Mouse (Mus musculus) forebrain, embryonic 12.5 days (tissue): ENCODE results near the gene H2-Eb2. TPM values are rescaled to one million over a fixed set of nuclear protein-coding genes. Genes with fewer than 3 reads are reported as not detected.
A peak's percentile ranks its signal among the peaks of the same experiment; 100 is the strongest.
"Not testable (repeated sequence)": the region's sequence is repeated elsewhere in the genome, so short reads cannot be mapped to it uniquely, and the experiment has no call there.

Experiments
- ATAC-seq: fragments of 200-750 bp; cut with Nextera tagmentation; 2 replicates; pipeline ENCODE4 v1.8.0; 2017; ENCODE audit warnings: moderate TSS enrichment; ENCODE audit not compliant: low FRiP score
- H3K27ac ChIP-seq: fragments of 300-500 bp; sonication (generic); 2 replicates; pipeline ENCODE4 v1.5.1; 2016; ENCODE audit warnings: mild to moderate bottlenecking
- H3K27me3 ChIP-seq: fragments of 300-500 bp; sonication (generic); 2 replicates; pipeline ENCODE4 v1.6.1; 2016; ENCODE audit warnings: mild to moderate bottlenecking
- H3K36me3 ChIP-seq: fragments of 300-500 bp; sonication (generic); replicated peaks from 2 replicates; pipeline ENCODE4 v1.6.1; 2016; ENCODE audit warnings: mild to moderate bottlenecking
- H3K4me1 ChIP-seq: fragments of 300-500 bp; sonication (generic); 2 replicates; pipeline ENCODE4 v1.6.1; 2016
- H3K4me2 ChIP-seq: fragments of 300-500 bp; sonication (generic); 2 replicates; pipeline ENCODE4 v1.6.1; 2016; ENCODE audit warnings: mild to moderate bottlenecking, moderate library complexity
- H3K4me3 ChIP-seq: fragments of 300-500 bp; sonication (generic); replicated peaks from 2 replicates; pipeline ENCODE4 v1.5.1; 2016; ENCODE audit warnings: mild to moderate bottlenecking
- H3K9ac ChIP-seq: fragments of 300-500 bp; sonication (generic); 2 replicates; pipeline ENCODE4 v1.6.1; 2016; ENCODE audit warnings: mild to moderate bottlenecking
- H3K9me3 ChIP-seq: fragments of 300-500 bp; sonication (generic); 2 replicates; pipeline ENCODE4 v1.6.1; 2016
- WGBS: fragments of 180-500 bp; shearing (Covaris S2); methylation state at CpG from one replicate; pipeline ENCODE4 v1.1.7; 2016; 5-methylcytosine and 5-hydroxymethylcytosine counted together
- polyA plus RNA-seq: library from polyadenylated mRNA; unstranded; fragments of >200 nt; fragmentation: Nextera tagmentation; extraction: Ambion mirVana; gene quantifications from 2 replicates; pipeline ENCODE4 v1.2.1, GENCODE M21; 2016

H2-Eb2 gene
- polyA plus RNA-seq, 1 experiment from 2014 or later, result not detected

DNA sequence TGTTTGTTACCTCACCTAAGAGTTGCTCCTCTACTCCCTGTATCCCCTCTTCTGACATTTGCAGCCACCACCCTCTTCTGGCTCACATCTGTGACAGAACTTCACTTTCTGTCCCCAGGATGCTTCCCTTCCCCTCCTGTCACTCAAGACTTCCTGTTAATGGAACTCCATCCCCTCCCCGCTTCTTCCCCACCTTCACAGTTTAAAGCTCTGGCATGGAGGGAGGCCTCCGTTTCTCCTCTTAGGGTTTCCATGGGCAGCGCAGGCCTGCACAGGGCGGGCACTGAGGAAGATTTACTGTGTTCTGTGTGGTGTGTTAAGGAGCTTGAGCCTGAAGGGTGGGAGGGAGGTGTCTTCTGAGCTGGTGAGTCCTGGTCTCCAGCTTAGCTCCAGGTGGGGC is 17.3 kb upstream of the H2-Eb2 start:
- Histone ChIP-seq H3K36me3 (no peaks in the 10 kb centered on the region), H3K4me1 (peaks cover 3% of the 10 kb centered on the region), H3K27me3 (peaks cover 14% of the 10 kb centered on the region; the same call in 1 of the 2 replicates), H3K4me3 (no peak overlapping the region), H3K9ac (no peak overlapping the region), H3K9me3 (no peaks in the 10 kb centered on the region), H3K4me2 (no peak overlapping the region), H3K27ac (no peak overlapping the region)
- ATAC-seq, result no peak
- WGBS, result 80% methylated on average over 4 of the region's 4 CpGs

DNA sequence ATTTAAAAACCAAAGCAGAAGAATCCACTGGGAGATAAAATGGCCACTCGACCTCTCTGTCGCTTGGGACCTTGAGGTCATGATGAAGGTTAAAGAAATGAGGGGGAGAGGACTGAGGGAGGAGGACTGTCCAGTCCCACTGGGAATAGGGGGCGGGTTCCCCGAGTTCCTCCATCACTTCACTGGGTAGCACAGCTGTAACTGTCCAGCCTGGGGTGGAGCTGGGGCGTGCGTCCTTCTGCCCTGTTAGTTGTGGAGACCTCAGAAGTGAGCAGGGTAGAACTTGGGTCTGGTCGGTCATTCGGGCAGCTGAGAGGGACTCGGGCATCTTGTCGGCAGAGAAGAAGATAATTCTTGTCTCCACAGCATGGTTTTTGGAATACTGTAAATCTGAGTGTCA is 16.2 kb upstream of the H2-Eb2 start:
- peaks cover 3% of the 10 kb centered on the region for H3K4me1 ChIP-seq
- H3K9ac ChIP-seq, result peak overlapping the region; percentile 63
- no peaks in the 10 kb centered on the region for H3K9me3 ChIP-seq
- H3K36me3 ChIP-seq, result no peaks in the 10 kb centered on the region
- peaks cover 18% of the 10 kb centered on the region; the same call in 1 of the 2 replicates for H3K27me3 ChIP-seq
- 34% methylated on average over 10 of the region's 10 CpGs for WGBS
- no peak overlapping the region; the same call in 1 of the 2 replicates for H3K27ac ChIP-seq
- peak overlapping the region; percentile 71 for H3K4me2 ChIP-seq
- no peak for ATAC-seq
- peak overlapping the region; percentile 62 for H3K4me3 ChIP-seq

DNA sequence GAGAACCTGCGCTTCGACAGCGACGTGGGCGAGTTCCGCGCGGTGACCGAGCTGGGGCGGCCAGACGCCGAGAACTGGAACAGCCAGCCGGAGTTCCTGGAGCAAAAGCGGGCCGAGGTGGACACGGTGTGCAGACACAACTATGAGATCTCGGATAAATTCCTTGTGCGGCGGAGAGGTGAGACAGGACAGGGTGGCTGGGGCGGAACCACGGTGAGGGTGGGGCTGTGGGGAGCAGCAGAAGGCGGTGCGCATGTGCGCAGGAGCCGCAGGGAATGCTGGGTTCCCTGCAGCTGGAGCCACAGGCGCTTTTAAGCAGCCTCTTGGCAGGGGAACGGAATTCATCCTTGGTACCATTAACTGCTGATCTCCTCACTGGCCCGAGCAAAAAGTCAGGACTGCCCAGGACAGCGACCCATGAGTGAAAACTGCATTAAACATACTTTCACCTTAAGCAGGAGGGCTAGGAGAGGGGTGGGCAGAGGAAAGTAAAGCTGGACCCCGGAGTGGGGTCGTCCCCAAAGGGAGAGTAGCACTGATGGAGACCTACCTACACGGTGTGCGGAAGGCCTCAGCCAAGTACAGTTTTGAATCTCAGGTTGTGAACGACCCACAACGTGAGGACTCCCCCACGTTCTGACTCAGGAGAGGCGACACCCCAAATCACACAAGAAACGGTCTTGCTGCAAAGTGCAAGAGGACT is 15.6 kb upstream of the H2-Eb2 start:
- 25% methylated on average over 38 of the region's 38 CpGs for WGBS
- H3K4me3 ChIP-seq, result peak overlapping the region; percentile 62

DNA sequence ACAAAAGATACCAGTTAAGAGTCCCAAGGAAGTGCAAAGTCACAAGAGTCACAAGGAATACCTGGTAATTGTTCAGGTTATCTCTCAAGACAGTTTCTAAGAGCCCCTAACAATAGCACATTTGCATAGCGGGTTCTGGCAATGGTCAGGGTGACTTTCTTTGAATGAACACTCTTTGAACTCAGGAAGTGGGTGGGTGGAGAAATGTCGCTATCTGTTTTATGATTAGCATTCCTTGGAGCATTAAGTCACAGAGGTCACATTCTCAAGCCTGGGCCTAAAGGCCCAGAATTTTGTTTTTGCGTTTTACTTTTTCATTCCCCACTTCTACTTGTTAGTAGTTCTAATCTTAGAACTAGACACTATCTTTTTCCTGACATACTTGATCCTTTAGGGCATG is 14.9 kb upstream of the H2-Eb2 start:
- not testable (repeated sequence) for H3K36me3 ChIP-seq, H3K9me3 ChIP-seq, H3K9ac ChIP-seq, H3K4me1 ChIP-seq, H3K4me3 ChIP-seq, H3K27ac ChIP-seq, ATAC-seq, H3K4me2 ChIP-seq
- H3K27me3 ChIP-seq, result peaks cover 18% of the 10 kb centered on the region; the same call in 1 of the 2 replicates
- WGBS, result 92% methylated on average over 3 of the region's 3 CpGs

More for the DNA sequence above, 15.6 kb upstream of the H2-Eb2 start:
- peak overlapping the region; percentile 71 for H3K4me2 ChIP-seq
- peaks cover 18% of the 10 kb centered on the region; the same call in 1 of the 2 replicates for H3K27me3 ChIP-seq
- peak overlapping the region; percentile 36; the same call in 1 of the 2 replicates for H3K27ac ChIP-seq
- H3K9ac ChIP-seq, result peak overlapping the region; percentile 63
- H3K9me3 ChIP-seq, result no peaks in the 10 kb centered on the region
- no peaks in the 10 kb centered on the region for H3K36me3 ChIP-seq
- peaks cover 3% of the 10 kb centered on the region for H3K4me1 ChIP-seq
- peak; percentile 84; the same call in 1 of the 2 replicates for ATAC-seq

DNA sequence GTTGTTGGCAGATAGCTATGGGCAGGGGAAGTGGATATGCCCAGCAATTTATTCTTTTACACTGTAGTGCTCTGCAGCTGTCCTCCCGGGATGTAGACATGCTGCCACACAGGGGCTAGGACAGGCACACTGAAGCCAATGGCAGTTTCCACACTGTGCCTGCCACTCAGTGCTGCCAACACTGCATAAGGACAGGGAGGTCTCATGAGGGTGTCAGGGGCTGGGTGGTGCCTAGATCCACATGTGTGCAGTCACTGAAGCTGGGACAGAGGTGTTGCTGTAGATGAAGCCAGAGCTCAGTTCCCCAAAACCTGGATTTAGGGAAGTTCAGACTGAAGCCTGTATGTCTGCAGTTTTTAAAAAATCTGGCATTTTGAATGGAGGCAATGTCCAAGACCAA is 13.3 kb upstream of the H2-Eb2 start:
- Histone ChIP-seq H3K9ac (no peak overlapping the region), H3K27ac (no peak overlapping the region), H3K9me3 (no peaks in the 10 kb centered on the region), H3K4me1 (peaks cover 3% of the 10 kb centered on the region), H3K4me2 (no peak overlapping the region), H3K27me3 (peaks cover 11% of the 10 kb centered on the region; the same call in 1 of the 2 replicates), H3K36me3 (no peaks in the 10 kb centered on the region), H3K4me3 (no peak overlapping the region)
- WGBS, result 85% methylated on average over 1 of the region's 1 CpGs
- ATAC-seq, result no peak

DNA sequence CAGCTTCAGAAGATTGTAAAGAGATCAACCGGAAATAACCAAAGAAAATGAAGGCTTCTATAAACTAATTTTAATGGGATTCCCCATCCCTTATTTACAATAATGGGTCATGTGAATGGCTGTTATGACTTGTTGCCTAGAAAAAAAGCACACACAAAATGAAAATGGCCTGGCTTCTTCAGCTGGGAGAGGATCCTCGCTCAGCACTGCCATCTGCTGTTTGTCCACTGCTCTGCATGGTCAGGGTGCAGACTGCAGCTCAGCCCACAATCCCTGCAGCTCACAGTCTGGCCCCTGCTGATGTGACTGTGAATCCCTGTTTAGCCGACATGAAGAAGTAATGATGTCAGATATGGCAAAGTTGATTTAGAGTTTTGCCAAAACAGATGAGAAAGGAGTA is 12.1 kb upstream of the H2-Eb2 start:
- WGBS, result 41% methylated on average over 3 of the region's 3 CpGs
- H3K4me2 ChIP-seq, result no peak overlapping the region
- no peak for ATAC-seq

DNA sequence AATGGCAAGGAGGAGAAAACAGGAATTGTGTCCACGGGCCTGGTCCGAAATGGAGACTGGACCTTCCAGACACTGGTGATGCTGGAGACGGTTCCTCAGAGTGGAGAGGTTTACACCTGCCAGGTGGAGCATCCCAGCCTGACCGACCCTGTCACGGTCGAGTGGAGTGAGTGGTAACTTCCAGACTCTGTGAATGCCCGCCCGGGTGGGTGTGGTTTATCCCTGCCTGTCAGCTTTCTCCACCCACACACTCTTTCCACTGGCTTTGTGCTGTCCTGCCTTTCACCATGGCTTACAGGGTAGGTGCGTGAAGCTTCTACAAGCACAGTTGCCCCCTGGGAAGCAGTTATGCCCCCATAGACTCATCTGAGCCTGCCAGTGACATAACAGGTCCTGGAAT is 11.2 kb upstream of the H2-Eb2 start:
- Histone ChIP-seq H3K27ac (no peak overlapping the region), H3K36me3 (no peaks in the 10 kb centered on the region), H3K9me3 (no peaks in the 10 kb centered on the region), H3K4me3 (no peak overlapping the region), H3K4me2 (no peak overlapping the region), H3K27me3 (peaks cover 4% of the 10 kb centered on the region; the same call in 1 of the 2 replicates), H3K4me1 (peaks cover 3% of the 10 kb centered on the region), H3K9ac (no peak overlapping the region)
- ATAC-seq, result no peak
- 65% methylated on average over 9 of the region's 9 CpGs for WGBS

More for the DNA sequence above, 12.1 kb upstream of the H2-Eb2 start:
- peaks cover 3% of the 10 kb centered on the region for H3K4me1 ChIP-seq
- H3K27ac ChIP-seq, result no peak overlapping the region
- H3K9me3 ChIP-seq, result no peaks in the 10 kb centered on the region
- H3K9ac ChIP-seq, result no peak overlapping the region
- no peak overlapping the region for H3K4me3 ChIP-seq
- no peaks in the 10 kb centered on the region for H3K36me3 ChIP-seq
- H3K27me3 ChIP-seq, result peaks cover 4% of the 10 kb centered on the region; the same call in 1 of the 2 replicates

DNA sequence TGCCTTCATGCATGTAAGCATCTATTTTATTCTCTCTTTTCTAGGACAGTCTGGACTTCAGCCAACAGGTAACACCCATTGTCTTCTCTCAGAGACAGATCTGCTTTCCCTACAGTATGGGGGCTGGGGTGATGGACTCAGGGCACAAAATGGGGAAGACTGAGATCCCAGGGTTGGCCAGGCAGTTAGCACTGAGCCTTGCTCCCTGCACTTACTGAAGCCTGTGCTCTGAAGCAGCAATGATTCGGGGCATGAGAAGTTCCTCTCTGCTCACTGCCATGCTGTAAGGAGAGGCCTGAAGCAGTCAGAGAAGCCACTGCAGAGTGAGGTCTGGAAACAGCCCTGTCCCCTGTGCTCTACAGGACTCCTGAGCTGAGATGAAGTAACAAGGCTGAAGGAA is 10.0 kb upstream of the H2-Eb2 start:
- H3K27ac ChIP-seq, result no peak overlapping the region
- no peak overlapping the region for H3K4me2 ChIP-seq
- no peaks in the 10 kb centered on the region for H3K9me3 ChIP-seq
- no peak overlapping the region for H3K9ac ChIP-seq
- H3K27me3 ChIP-seq, result peaks cover 4% of the 10 kb centered on the region; the same call in 1 of the 2 replicates
- 84% methylated on average over 1 of the region's 1 CpGs for WGBS
- H3K4me1 ChIP-seq, result no peaks in the 10 kb centered on the region
- ATAC-seq, result no peak
- no peak overlapping the region for H3K4me3 ChIP-seq
- H3K36me3 ChIP-seq, result no peaks in the 10 kb centered on the region

DNA sequence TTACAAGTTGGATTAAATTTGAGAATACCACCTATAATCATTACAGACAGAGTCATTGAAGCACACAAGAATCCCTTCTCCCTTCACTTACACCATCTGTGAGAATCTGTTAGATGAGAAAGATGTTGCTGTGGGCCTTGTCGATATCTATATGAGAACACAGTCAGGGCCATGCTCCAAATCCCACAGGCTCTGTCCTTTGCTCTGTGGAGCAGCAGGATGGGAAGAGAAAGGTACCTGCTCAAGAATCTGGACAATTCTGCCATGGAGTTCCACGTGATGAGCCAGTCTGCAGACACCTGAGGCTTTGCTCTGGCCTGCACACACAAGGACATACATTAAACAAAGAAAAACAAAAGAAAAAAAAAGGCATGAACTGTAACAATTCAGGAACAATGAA is 8.8 kb upstream of the H2-Eb2 start:
- H3K4me1 ChIP-seq, result no peaks in the 10 kb centered on the region
- no peak overlapping the region for H3K4me2 ChIP-seq
- no peaks in the 10 kb centered on the region for H3K9me3 ChIP-seq
- no peak overlapping the region for H3K4me3 ChIP-seq
- no peak overlapping the region for H3K27ac ChIP-seq
- H3K36me3 ChIP-seq, result no peaks in the 10 kb centered on the region
- H3K27me3 ChIP-seq, result peaks cover 4% of the 10 kb centered on the region; the same call in 1 of the 2 replicates
- ATAC-seq, result no peak
- WGBS, result 79% methylated on average over 2 of the region's 2 CpGs
- no peak overlapping the region for H3K9ac ChIP-seq

DNA sequence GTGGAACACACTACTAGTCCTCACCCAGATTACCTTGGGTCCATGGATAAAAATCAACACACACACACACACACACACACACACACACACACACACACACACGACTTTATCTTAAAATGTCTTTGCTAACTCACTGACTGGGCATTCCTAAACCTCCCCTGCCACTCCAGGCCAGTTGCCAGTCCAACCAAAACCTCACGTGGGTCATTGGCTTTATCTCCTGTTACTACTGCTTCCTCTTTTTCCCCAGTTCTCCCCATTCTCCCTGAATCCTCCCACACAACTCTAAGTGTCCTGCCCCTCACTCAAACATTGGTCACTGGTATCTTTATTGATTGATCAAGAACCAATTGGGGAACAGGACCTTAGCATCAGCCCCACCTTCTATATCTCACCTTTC is 8.2 kb upstream of the H2-Eb2 start:
- Histone ChIP-seq H3K27ac (no peak overlapping the region), H3K4me1 (no peaks in the 10 kb centered on the region), H3K4me3 (no peak overlapping the region), H3K27me3 (peaks cover 4% of the 10 kb centered on the region; the same call in 1 of the 2 replicates), H3K9me3 (no peaks in the 10 kb centered on the region), H3K36me3 (no peaks in the 10 kb centered on the region), H3K9ac (no peak overlapping the region), H3K4me2 (no peak overlapping the region)
- ATAC-seq, result no peak
- WGBS, result 67% methylated on average over 2 of the region's 2 CpGs

DNA sequence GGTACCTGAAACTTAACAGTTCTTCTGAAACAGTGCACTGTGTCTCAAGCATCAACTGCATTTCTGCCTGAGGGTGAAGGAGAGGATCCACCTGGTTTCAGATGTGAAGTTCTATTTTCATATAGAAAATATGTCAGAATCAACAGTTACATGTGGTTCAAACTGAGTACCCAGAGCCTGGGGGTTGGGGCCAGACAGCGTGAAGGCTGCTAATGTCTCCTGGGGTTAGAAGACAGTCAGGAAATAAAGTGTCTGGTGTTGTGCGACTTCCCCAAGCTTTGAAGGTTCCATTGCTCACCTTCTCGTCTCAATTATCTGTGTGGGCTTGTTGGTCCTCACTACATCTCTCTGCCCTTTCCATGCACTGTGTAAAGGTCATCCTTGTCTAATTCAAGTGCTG is 908 bp downstream of the H2-Eb2 start:
- no peak overlapping the region for H3K4me2 ChIP-seq
- no peak overlapping the region for H3K27ac ChIP-seq
- H3K4me1 ChIP-seq, result no peaks in the 10 kb centered on the region
- H3K36me3 ChIP-seq, result no peaks in the 10 kb centered on the region
- WGBS, result 79% methylated on average over 3 of the region's 3 CpGs
- ATAC-seq, result no peak
- H3K9me3 ChIP-seq, result no peaks in the 10 kb centered on the region
- H3K27me3 ChIP-seq, result no peaks in the 10 kb centered on the region
- no peak overlapping the region for H3K9ac ChIP-seq
- no peak overlapping the region for H3K4me3 ChIP-seq

DNA sequence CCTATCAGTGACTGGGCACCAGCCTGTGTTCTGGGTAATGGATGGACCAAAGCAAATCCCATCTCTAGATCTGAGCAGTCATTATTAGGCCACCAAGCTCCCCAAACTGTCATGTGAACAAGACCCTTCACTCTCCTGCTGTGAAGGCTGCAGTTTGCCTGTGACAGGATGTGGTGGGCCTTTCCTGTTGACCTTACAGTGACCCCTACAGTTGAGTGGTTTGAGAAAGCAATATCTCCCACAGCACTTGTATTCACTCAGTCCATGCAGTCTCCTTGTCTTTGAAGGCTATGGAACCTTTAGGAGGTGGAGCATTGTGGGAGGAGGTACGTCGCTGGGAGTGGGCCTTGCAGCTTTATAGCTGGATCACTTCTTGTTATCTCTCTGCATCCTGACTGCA is 4.3 kb downstream of the H2-Eb2 start:
- Histone ChIP-seq H3K9ac (no peak overlapping the region), H3K4me2 (no peak overlapping the region), H3K4me3 (no peak overlapping the region), H3K36me3 (no peaks in the 10 kb centered on the region), H3K9me3 (no peaks in the 10 kb centered on the region), H3K27ac (no peak overlapping the region), H3K27me3 (0 out of 2 replicates have a peak, but pooled peaks cover under 1% of the 10 kb centered on the region), H3K4me1 (no peaks in the 10 kb centered on the region)
- no peak for ATAC-seq
- WGBS, result 87% methylated on average over 2 of the region's 2 CpGs

DNA sequence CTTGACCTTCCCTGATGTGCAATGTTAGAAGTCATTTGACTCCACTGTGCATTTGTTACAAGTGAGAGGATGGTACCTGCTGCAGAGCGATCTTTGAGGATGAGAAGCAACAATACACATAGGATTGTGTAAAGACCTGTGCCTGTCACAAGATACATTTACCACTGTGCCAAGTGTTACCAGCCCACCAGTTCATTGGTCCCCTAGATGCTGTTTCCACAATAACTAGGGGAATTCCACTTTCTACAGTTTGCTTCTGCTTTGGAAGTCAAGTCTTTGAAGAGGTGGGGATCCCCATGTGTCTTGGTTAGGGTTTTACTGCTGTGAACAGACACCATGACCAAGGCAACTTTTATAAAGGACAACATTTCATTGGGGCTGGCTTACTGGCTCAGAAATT is 5.7 kb downstream of the H2-Eb2 start:
- Histone ChIP-seq H3K4me1 (no peaks in the 10 kb centered on the region), H3K9ac (no peak overlapping the region), H3K27ac (no peak overlapping the region), H3K9me3 (no peaks in the 10 kb centered on the region), H3K27me3 (peaks cover 9% of the 10 kb centered on the region; the same call in 1 of the 2 replicates), H3K4me3 (no peak overlapping the region), H3K4me2 (no peak overlapping the region), H3K36me3 (no peaks in the 10 kb centered on the region)
- ATAC-seq, result no peak
- WGBS, result 90% methylated on average over 1 of the region's 1 CpGs
